Mouse (Mus musculus): Measurements from ENCODE around the gene Wnt7b.

Gene Wnt7b

DNA sequence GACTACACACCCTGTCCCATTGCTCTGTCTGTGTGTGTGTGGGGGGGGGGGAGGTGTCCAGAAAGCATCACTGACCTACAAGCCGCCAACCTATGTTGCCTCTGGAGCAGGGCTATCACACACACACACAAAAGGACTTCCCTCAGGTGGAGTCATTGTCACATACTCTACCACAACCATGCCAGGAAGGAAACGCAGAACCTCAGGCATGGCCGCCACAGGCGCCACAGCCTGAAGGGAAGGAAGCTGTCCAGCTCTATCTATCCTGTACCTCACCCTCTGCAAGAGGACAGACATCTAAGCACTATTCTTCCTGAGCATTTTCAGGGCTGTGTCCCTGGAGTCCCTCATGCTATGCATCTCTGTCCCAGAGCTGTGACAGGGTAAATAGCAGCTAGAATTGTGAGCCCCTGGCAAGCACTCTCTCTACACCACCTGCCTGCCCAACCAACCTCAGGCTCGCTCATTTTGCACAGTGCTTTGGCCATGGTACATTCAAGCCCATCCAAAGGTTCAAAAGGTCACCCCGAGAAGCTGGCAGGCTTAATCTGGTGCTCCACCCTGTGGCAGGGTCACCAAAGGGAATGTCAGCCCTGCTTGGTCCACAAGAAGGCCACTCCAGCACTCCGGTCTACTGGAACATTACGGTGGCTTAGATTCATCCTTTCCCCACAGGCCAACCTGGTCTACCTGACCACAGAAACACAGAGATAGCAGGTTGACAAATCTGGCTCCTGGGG is 12.1 kb downstream of the Wnt7b start:
- no peak for DNase-seq (ENCODE audit: low read depth, low spot score)

DNA sequence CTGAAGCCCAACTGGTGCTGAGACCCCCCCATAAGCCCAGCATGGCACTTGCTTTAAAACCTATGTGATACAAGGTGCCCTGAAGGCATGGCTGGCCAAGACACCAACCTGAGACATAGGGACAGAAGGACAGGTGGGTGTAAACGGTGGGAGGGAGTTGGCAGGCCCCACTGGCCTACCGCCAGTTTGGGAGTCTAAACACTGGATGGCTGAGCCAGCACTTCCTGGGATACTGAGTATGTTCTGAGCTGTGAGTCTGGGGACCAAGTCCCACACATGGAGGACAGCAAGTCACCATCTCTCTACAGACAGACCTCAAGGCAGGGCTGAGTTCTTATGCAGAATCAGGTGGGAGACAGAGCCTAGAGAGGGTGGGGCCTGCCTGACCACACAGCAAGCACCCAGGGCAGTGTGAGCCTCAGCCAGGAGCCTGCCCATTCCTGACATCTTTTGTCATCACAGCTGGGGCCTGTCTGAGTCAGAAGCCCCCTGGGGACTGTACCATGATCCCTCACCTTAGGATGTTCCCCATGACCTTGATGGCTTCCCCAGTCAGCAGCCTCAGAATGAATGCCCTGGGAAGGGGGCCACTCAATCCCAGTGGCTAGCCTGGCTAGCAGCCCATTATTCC is 13.0 kb downstream of the Wnt7b start:
- peak; percentile 46 for DNase-seq (ENCODE audit: low read depth, low spot score)

DNA sequence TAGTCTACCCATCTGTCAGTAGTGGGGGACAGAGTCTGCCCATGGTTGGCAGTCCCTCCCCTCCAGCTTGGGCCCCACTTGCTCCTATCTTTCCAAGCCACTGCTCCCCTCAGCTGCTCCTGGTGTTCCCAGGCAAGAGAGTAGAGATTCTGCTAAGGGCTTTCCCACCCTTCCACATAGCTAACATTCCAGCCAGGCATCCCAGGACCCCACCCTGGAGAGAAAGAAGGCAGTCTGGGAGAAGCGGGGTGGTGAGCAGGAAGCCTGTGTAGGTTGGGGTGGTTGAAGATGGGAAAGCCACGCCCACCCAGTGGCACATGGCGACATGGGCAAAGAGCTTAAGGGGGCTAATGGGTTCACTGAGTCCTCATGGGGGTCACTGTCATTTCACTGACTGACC is 13.9 kb downstream of the Wnt7b start:
- no peak for DNase-seq (ENCODE audit: low read depth, low spot score)

DNA sequence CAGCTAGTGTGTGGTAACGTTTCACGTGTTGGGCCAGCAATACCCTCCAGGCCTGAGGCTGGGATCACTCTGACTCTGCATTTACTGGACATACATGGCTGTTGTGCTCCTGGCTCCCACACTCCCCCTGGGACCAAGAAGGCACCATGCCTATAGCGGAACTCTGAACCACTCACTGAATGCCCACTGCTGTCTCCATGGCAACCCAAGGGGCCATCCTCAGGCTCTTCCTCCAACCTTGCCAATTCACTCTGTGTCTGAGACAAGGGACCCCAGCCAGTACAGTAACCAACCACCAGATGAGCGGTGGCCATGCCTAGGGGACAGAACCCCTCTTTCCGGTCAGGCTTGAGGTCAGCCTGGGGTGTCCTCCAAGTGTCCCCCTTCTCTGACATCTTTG is 17.3 kb downstream of the Wnt7b start:
- DNase-seq (ENCODE audit: low read depth, low spot score), result no peak

DNA sequence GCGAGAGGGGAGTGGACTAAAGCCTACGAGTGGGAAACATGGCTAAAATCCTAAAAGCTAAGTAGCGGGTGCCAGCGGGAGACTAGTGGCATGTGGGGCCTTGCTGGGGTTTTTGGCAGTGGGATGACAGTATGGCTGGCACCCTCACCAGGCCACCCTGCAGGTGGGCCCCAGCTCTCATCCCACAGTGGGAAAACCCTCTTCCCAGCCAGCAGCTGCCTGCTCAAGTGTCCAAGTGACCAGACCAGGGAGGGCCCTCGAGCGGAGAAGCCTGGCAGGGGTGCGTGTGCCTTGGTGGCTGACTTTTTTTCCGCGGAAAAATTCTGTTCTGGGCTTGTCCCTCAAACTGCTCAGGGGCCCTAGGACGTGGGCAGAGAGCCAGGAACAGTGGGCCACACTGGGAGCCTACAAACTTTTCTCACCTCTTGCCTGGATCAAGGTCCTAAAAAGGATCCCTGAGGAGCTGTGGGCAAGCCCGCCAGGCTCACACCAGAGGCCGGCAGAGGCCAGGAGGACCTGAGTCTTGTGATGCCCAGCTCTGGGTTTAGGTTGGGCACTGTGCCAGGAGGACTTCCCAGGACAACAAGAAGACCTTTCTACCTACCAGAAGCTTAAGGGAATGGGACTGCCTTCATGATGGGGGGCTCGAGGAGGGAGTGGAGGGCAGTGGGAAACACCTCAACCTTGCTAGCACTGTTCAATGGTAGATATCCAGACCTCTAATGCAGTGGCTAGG is 18.1 kb downstream of the Wnt7b start:
- no peak for DNase-seq (ENCODE audit: low read depth, low spot score)

DNA sequence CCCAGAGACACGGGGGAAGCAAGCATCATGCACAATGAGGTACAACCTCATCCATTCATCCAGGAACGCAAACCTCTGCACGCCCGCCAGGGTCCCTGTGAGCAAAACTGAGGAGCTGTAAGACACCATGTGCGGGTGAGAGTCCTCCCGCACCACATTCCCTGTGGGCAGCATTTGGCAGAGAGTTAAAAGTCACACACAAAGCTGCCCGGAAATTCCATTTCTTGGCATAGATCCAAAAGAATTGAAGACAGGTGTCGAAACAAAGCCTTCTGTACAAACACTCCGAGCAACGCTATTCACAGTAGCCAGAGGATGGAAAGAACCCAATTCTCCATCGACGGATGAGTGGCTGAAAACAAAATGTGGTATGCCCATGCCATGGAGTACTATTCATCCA is 20.3 kb downstream of the Wnt7b start:
- no peak for DNase-seq (ENCODE audit: low read depth, low spot score)

DNA sequence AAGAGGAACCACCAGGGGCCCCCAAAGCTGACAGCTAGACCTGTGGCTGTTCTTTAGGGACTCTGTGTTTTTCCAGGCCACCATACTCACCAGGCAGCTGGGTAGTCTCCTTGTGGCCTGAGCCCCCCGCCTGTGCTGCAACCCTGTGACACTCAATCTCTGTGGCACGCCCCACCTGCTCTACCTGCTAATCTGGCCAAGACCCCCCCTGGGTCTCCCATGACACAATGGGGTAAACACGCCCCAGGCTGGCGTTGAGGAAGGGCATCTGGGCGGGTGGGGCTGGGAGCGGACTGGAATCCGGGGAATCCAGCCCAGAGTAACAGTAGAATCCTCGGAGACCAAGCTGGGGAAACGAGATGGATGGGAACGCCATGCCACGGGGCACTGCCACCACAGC is 21.4 kb downstream of the Wnt7b start:
- no peak for DNase-seq (ENCODE audit: low read depth, low spot score)

DNA sequence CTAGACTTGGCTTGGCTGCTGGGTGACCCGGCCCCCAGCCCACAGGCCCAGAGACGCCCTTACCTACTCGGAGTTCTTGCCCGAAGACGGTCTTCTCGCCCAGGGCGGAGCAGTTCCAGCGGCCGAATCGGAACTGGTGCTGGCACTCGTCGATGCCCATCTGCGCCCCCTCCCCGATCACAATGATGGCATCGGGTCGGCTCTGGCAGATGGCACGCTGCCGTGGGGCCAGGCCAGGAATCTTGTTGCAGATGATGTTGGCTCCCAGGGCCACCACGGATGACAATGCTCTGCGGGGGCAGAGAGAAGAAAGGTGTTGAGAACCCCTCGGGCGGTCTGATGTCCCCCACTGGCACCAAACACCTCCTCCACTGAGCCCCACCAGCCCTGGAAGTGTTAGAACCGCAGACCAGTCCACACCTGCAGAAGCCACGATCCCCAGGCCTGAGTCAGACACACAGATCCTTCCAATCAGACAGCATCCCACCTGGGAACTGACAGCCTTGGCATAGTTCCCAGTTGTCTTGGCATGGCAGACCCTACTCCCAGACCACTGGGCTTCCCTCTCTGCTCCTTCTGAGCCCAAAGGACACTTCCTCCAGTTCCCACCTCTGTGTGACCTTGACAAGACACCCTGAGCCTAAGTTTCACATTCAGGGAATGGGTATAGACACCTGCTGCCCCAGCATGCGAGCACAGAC is 23.3 kb downstream of the Wnt7b start:
- no peak for DNase-seq (ENCODE audit: low read depth, low spot score)

DNA sequence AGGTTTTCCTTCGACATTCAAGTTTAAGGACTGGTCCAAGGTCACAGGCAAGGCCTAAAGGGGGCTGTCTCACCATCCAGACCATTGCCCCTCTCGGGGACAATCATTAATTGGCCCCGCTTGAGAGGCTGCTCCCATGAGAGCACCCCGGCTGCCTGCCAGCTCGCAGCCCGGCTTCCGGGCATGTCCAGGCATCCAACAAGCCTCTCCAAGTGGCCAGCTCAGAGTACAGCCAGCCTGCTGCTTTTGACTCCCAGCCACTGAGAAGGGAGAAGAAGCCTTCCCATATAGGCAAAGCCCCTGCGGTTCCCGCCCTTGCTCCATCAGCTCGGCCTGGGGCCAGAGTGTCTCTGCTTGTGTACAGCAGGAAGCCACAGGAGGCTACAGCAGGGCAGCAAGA is 26.5 kb downstream of the Wnt7b start:
- DNase-seq (ENCODE audit: low read depth, low spot score), result no peak

DNA sequence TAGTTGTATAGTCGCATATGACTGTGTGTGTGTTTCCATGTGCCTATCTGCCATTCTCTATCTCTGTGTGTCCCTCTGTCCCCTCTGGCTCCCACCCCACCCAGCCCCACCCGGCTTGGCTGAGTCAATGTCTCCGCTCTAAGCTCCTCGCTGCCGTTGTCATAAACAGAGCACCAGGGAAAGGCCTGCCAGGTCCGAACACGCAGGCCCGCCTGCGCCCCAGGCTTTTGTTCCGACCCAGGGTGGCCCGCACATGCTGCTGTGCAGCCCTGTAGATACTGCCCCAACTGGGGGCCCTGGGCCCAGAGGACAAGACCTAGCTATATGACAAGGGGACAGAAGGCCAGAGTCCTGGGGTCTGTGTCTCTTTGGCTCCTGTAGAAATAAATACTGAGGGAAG is 28.9 kb downstream of the Wnt7b start:
- DNase-seq (ENCODE audit: low read depth, low spot score), result no peak

DNA sequence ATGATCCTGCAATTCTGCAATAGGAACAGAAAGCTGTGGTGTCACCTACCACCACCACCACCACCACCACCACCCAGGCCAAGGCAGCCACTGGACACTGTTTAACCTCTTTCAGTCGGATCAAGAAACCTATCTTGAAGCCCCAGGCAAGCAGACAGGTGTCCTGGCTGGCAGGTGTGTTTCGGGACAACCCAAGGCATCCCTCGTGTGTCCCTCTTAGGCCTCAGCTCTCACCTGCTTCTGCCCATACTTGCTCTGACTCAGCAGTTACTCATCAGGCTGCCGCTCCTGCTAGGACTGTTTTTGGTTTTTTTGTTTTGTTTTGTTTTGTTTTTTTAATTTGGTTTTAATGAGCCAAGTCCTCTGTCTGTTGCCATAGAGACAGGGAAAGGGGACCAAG is 35.8 kb downstream of the Wnt7b start:
- peak; percentile 32 for DNase-seq (ENCODE audit: low read depth, low spot score)

DNA sequence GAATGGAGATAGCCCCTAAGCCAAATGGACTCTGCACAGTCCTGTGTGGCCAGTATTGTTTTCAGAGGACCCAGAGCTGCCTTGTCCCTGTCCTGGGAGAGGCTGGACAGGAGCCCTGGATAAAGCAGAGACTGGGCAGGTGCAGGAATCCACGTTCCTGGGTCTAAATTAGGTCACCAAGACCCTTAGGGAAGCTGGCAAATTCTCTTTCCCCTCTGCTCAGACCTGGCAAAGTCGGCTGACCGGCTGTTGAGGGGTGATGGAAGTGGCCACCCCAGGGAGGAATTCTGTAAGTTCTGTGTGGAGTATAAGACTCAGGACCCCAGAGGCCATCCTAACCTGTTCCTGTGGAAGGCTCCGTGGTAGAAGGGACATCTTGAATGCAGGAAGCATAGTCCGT is 36.9 kb downstream of the Wnt7b start:
- peak; percentile 7 for DNase-seq (ENCODE audit: low read depth, low spot score)

DNA sequence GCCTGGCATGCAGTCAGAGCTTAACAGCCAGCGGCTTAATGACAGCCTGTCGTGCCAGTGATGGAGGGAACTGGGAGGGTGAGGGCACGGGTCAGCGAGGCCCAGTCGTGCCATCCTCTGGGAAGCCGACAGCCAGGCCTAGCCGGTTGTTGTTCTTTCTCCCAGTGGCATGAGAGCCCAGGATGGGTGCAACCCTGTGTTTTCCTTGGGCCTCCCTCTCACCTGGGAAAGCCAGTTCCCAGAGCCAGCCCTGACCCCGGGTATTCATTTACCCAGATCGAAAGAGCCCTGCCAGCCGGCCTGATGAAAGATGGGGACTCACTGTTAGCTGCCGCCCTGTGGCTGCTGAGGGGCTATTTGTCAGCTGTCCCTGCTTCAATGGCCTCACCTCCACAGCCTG is 44.1 kb downstream of the Wnt7b start:
- no peak for DNase-seq (ENCODE audit: low read depth, low spot score)

DNA sequence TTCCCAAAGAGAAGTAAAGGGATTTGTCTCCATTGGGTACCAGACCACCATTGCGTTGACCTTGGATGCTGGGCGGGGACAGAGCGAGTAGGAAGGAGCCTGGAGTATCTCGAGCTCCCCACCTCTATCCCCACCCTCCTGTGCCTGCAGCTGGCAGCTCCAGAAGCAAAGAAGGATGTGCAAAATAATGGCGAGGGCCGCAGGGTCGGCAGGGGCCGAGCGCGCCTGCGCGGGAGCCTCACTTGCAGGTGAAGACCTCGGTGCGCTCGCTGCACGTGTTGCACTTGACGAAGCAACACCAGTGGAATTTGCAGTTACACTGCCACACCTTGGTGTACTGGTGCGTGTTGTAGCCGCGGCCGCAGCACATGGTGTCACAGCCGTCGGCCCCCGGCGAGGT is 45.1 kb downstream of the Wnt7b start:
- DNase-seq (ENCODE audit: low read depth, low spot score), result no peak

DNA sequence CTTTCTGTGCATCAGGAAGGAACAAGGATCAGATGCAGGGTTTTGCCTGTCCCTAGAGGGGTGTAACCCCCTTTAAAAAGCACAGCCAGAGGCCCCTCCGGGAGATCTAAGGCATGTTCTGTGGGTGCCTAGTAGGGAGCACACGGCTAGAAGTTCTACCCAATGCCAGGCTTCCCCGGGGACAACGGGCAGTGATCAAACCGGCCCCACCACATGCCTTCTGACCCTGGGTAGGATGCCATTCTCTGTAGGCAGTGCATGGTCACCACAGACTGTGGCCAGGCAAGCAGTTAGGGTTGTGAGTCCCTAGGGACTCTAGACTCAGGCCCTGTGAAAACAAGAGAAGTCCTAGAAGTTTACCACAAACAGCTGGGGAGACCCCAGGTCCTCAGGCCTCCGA is 47.6 kb downstream of the Wnt7b start:
- DNase-seq (ENCODE audit: low read depth, low spot score), result no peak

DNA sequence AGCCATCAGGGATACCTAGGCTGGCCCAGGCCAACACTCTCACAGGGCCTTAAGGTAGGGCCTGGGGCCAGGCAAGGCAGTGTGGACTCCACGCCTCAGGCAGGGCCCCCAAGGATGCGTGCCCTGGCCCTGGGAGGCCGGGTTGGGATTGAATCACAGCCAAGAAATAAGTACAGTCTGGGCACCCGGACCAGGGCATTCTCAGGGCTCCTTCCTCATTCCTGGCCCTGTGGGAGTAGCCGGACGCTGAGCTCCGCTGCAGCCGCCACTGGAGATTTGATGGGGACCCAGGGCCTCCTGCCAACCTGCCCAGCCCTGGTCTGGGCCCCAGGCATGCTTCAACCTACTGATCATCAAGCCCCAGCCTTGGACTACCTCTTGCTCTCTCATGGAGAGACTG is 48.1 kb downstream of the Wnt7b start:
- no peak for DNase-seq (ENCODE audit: low read depth, low spot score)

DNA sequence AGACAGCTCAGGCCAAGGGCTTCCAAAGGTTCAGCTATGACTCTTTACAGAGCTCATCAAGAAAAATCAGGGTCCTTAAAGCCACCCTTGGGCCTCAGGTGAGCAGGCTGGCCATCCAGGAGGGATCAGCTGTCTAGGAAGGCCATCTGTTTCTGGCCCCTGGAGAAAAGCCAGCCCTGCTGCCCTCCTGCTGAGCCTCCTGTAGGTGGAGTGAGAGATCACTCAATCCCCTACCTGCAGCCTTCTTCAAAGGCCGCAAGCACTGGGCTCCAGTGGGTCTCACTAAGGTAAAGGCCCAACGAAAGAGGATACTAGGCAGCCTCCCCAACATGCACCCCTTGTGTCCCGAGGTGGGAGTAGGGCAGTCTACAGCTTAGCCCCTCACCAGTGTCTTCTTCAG is 50.2 kb downstream of the Wnt7b start:
- DNase-seq (ENCODE audit: low read depth, low spot score), result no peak

DNA sequence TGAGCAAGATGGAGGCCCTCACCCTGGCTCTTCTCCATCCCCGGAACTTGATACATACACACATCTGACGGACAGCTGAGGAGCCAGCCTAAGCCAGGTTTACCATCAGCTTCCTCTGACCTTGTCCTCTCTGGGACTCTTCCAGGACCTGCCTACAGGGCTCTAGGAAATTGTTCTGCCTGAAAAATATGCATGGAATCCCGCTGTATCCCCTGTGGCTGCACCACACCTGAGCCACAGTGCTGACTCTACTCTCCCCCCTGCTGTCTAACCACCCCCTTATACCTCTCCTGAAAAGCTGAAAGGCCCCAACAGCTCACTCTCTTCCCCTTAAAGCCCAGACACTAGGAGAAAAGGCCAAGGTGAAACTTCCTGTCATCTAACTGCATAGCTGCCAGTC is 52.4 kb downstream of the Wnt7b start:
- no peak for DNase-seq (ENCODE audit: low read depth, low spot score)

DNA sequence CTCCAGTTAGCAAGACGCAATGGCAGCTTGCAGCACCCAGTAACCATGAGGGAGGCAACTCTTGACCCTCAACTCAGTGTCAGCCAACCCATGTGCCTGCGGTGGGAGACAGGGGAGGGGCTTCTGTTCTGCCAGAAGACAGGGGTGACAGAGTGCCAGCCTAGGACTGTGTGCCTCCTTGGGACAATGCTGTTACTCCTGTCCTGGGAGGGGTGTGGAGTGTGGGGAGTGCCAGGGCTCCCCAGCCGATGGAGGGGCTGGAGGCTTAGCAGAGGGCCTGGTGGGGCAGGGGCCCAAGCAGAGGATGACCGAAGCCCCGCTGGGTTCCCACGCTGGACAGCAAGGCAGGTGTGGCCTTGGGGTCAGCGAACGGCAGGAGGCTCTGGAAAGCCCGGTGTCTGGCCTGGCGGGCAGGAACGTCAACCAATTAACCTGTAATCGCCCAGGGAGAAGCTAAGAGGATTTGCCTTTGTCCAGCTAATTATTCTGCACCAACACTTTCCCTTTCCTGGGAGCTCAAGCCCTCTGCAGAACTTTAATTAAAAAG is 57.8 kb downstream of the Wnt7b start:
- DNase-seq (ENCODE audit: low read depth, low spot score), result no peak

DNA sequence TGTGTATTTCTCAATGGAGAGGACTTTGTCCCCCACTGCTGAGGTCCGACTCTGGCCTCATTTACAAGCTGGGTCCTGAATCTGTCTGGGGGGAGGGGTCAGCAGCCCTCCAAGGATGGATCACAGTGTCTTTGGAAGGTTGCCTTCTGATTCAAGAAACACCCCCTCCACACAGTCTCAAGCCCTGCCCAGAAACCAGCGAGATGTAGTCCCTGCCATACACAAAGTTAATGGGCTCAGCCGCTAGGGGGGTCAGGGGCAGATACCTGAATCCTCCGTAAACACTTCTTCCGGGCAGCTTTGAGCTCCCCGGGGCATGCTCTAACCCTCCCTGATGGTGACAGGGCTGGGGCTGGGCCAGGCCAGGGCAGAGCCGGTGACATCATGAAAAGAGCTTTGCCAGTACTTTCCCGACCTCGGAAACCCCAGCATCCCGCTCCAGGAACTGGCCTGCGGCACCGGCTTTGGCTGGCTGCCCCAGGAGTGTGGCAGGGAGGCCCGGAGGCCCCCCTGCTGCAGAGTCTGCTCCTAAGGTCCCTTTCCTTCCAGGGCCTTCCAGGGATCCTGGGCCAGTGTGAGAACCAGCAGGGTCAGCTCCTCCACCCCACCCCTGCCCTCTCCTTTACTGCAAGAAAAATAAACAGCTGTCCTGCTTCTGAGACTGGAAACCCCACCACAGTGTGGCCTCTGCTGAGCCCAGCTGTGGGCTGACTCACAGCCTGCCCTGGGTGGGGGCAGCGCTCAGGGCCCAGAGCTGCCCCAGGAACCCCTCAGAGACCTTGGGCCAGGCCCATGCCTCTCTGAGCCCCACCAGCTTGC is 58.9 kb downstream of the Wnt7b start:
- peak; percentile 34 for DNase-seq (ENCODE audit: low read depth, low spot score)

DNA sequence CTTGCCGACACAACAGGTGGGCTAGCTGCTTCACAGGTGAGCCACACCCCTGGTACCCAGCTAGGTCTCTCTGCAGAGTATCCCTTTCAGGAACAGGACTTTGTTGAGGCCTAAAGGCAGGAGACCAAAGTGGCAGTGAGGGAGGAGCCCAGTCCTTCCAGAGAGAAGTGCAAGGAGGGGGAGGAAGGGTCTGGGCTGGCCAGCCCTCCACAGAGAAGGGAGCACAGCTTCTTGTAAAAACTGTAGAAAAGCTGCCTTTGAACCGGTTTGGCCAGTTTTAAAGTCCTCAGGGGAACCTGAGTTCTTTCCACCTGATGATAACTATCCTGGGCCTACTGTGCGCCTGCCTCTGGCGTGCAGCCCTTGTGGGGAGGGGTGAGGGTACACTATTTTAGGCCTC is 62.8 kb downstream of the Wnt7b start:
- DNase-seq (ENCODE audit: low read depth, low spot score), result no peak

All from brain, adult 2 months (tissue).